Mouse (Mus musculus) MEL (cell line): ENCODE results near the gene Fam208a.
A peak's percentile ranks its signal among the peaks of the same experiment; 100 is the strongest.

Source experiments
- BHLHE40 ChIP-seq: IDR thresholded peaks from 2 replicates; pipeline ENCODE4 v1.6.1; 2012; ENCODE audit warnings: low read depth, mild to moderate bottlenecking, inconsistent platforms, low read length, improper control_type of control experiment, borderline replicate concordance
- CTCF ChIP-seq, 3 experiments: IDR thresholded peaks in 2 of 3; conservative IDR thresholded peaks in 1 of 3; 2 replicates each; pipeline ENCODE4 v1.5.1; 2011 to 2012; ENCODE audit warnings: low read length in 3 of 3, low read depth in 2 of 3, mild to moderate bottlenecking in 2 of 3, improper control_type of control experiment in 1 of 3, inconsistent platforms in 1 of 3, mixed read lengths in 1 of 3, moderate library complexity in 1 of 3; ENCODE audit not compliant: control insufficient read depth in 1 of 3, insufficient read depth in 1 of 3, poor library complexity in 1 of 3, severe bottlenecking in 1 of 3
- EP300 ChIP-seq, 2 experiments: IDR thresholded peaks; 2 replicates each; pipeline ENCODE4 v1.6.1; 2011; ENCODE audit warnings: improper control_type of control experiment in 2 of 2, low read length in 2 of 2, low read depth in 1 of 2, mild to moderate bottlenecking in 1 of 2
- GABPA ChIP-seq: IDR thresholded peaks from 2 replicates; pipeline ENCODE4 v1.6.1; 2012; ENCODE audit warnings: low read depth, mild to moderate bottlenecking, inconsistent platforms, low read length, improper control_type of control experiment, moderate library complexity
- MAFK ChIP-seq: IDR thresholded peaks from 2 replicates; pipeline ENCODE4 v1.6.1; 2011; ENCODE audit warnings: low read depth, mild to moderate bottlenecking, low read length, improper control_type of control experiment, borderline replicate concordance
- POLR2A ChIP-seq, 2 experiments: IDR thresholded peaks; 2 replicates each; pipeline ENCODE4 v1.6.1; 2011 to 2012; ENCODE audit warnings: low read length in 2 of 2, mild to moderate bottlenecking in 2 of 2, control low read depth in 1 of 2, improper control_type of control experiment in 1 of 2, low read depth in 1 of 2, moderate library complexity in 1 of 2; ENCODE audit not compliant: control insufficient read depth in 1 of 2, insufficient read depth in 1 of 2, poor library complexity in 1 of 2
- POLR2AphosphoS2 ChIP-seq: IDR thresholded peaks from 2 replicates; pipeline ENCODE4 v1.6.1; 2011; ENCODE audit warnings: low read length, improper control_type of control experiment
- RCOR1 ChIP-seq: IDR thresholded peaks from 2 replicates; pipeline ENCODE4 v1.6.1; 2012; ENCODE audit warnings: low read depth, mild to moderate bottlenecking, inconsistent platforms, low read length, improper control_type of control experiment
- SIN3A ChIP-seq: IDR thresholded peaks from 2 replicates; pipeline ENCODE4 v1.6.1; 2012; ENCODE audit warnings: low read length, improper control_type of control experiment, inconsistent platforms
- SMC3 ChIP-seq: IDR thresholded peaks from 2 replicates; pipeline ENCODE4 v1.6.1; 2011; ENCODE audit warnings: low read depth, low read length, improper control_type of control experiment
- TCF12 ChIP-seq: IDR thresholded peaks from 2 replicates; pipeline ENCODE4 v1.6.1; 2014; ENCODE audit warnings: low read depth, mild to moderate bottlenecking, inconsistent platforms, low read length, improper control_type of control experiment, moderate library complexity
- USF1 ChIP-seq: IDR thresholded peaks from 2 replicates; pipeline ENCODE4 v1.6.1; 2014; ENCODE audit warnings: low read depth, mild to moderate bottlenecking, inconsistent platforms, low read length, improper control_type of control experiment, moderate library complexity
- ZKSCAN1 ChIP-seq: IDR thresholded peaks from 2 replicates; pipeline ENCODE4 v1.6.1; 2012; ENCODE audit warnings: low read depth, mild to moderate bottlenecking, inconsistent platforms, low read length, improper control_type of control experiment, moderate library complexity
- ZMIZ1 ChIP-seq: IDR thresholded peaks from 2 replicates; pipeline ENCODE4 v1.6.1; 2012; ENCODE audit warnings: low read depth, mild to moderate bottlenecking, inconsistent platforms, low read length, improper control_type of control experiment, moderate library complexity

DNA sequence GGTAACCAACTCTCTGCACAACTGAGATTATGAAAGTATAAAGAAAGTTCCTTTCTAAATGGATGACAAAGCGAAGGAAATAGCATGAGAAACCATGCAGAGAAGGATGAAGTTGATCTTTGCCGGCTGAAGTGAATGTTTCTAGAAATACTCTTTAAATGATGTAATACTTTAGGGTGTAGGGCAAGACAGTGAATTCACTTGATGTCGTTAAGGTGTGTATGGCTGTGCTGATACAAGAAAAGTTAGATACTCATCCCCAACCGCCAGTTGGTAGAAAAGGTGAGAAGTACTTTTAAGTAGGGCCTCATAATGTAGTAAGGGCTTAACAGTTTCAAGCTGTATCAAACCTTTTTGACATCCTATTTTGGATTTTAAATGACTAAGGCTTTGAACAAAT, 1.6 kb downstream of the Fam208a start:
- TF ChIP-seq ZMIZ1 (no peak), EP300 (IDR thresholded peaks at IDR 0.05; ENCODE audit: low read depth in 1 of 2, low read length in 2 of 2) (no peak), POLR2A (IDR thresholded peaks at IDR 0.05; ENCODE audit: control insufficient read depth in 1 of 2, insufficient read depth in 1 of 2, low read depth in 1 of 2, low read length in 2 of 2, poor library complexity in 1 of 2) (no peak), TCF12 (0 out of 2 replicates have a peak, but pooled peaks have one; percentile 12), CTCF (IDR thresholded peaks at IDR 0.05 in 2 of 3, conservative IDR thresholded peaks at IDR 0.05 in 1 of 3; ENCODE audit: control insufficient read depth in 1 of 3, insufficient read depth in 1 of 3, low read depth in 2 of 3, low read length in 3 of 3, poor library complexity in 1 of 3, severe bottlenecking in 1 of 3) (no peak), ZKSCAN1 (no peak), RCOR1 (peak; percentile 15; the same call in 1 of the 2 replicates), SMC3 (no peak), SIN3A (no peak), GABPA (no peak), MAFK (no peak), POLR2AphosphoS2 (no peak), USF1 (no peak), BHLHE40 (no peak)
